Mouse (Mus musculus): Measurements from ENCODE around the gene Tldc1.
A peak's percentile ranks its signal among the peaks of the same experiment; 100 is the strongest.

Gene Tldc1

DNA sequence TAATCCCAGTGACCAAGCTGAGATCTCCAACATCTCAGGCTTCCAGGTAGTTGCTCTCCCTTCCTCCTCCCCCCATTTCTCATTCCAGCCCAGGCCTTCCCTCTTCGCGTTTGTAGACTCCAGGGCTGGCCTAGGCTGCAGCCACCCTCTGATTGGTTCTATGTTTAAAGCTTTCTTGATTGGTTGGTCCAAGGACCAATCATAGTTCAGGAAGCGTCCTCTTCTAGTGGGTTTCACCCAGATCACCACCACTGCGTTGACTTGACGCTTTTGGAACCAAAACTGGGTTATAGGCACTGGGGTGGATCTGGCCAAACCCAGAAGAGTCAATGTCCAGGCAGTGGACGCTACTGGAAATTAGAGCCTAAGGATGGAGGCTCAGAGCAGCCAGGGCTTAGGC is 55.9 kb downstream of the Tldc1 start:
- no peak for DNase-seq (ENCODE audit: low spot score in 2 of 2)

DNA sequence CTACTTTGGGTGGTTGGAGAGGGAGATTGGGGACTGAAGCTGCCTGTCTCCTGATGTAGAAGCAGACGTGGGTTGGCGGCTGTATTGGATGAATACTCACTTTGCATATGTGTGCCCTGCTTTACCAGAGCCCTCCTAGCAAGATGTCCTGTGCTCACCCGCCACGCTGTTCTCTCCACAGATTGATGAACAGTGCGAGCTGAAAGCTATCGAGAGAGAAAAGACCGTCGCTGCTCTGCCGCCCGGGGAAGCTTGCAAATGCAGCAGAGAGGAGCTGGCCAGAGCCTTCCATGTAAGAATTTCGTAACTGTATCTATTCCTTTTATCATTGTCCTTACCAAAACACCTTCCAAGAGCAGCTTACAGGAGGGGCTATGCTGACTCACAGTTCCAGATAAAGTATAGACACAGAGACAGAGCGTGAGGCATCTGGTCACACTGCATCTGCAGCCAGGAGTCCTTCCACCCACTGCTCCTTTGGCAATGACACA is 59.2 kb downstream of the Tldc1 start:
- DNase-seq (ENCODE audit: low spot score in 2 of 2): peak in 1 of 2 experiments; percentile 9

DNA sequence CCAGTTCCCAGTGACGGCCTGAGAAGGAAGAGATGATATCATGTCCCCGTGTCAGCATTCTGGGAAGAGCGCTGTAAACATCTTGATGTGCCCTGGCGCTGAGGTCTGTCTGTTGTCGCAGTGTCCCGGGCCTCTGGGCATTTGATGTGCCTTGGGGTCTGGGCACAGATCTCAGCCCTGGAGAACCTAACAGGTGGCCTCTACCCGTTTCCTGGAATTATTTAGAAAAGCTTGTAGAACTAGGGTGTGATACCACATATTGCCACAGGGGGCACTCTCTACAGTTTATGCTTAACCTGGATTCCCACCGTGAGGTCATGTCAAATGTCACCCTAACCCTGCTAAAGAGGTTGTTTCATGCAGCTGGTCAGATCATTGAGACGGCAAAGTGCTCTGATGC is 60.5 kb downstream of the Tldc1 start:
- no peak for DNase-seq (ENCODE audit: low spot score in 2 of 2)

DNA sequence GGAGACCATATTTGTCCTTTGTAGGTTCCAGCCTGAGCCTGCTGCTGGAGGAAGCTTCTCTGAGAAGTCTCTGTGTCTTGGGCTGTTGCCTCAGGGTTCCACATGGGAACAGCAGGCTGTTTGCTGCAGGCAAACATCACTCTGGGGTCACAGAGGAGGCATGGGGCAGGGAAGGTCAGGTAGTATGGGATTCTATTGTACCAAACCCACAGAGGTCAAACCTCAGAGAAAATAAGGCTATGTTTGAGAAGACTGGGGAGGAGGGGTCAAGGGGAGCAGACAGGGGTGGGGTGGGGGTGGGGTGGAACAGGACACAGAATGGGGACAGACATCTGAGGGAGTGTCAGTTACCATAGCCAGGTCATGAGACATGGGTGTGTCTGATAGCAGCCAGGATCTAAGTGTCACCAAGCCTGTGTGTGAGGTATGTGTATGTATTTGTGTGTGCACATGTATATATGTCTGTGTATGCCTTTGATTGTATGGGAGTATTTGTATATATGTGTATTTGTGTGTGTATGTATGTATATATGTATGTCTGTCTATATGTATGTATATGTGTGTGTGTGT is 61.4 kb downstream of the Tldc1 start:
- no peak for DNase-seq (ENCODE audit: low spot score in 2 of 2)

DNA sequence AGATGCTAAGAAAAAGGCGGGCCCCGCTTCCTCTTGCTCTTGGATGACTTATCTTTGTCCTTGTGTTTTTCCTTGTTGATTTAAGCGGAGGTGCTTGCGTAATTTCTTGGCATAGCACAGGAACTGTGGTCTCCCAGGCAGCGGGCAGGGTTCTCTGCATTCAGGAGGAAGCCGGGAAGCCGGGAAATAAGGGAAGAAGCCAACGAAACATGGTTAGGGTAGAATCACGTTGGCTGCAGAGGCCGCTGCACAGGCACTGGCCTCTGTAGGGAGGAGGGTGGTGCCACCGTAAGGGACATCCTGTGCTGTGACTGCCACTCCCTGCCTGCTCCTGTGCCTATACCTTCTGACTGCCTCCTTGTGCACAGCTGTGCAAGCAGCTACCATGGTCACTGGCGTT is 63.0 kb downstream of the Tldc1 start:
- DNase-seq (ENCODE audit: low spot score in 2 of 2): no peak

DNA sequence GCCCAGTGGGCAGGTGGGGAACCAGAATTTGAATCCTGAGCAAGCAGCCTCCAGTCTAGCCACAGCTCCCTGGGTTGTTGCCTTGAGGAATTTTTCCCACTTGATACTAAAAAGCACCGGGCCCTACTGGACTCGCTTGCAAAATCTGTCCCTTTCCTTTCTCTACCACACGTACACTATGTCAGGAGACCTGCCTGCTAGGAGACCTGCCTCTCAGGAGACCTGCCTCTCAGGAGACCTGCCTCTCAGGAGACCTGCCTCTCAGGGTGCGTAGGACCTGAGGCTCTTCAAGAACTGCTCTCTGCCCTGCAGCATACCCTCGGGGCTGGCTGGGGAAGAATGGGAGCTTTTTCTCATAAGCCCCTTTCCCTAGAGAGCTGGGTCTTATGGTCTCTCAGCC is 64.8 kb downstream of the Tldc1 start:
- no peak for DNase-seq (ENCODE audit: low spot score in 2 of 2)

DNA sequence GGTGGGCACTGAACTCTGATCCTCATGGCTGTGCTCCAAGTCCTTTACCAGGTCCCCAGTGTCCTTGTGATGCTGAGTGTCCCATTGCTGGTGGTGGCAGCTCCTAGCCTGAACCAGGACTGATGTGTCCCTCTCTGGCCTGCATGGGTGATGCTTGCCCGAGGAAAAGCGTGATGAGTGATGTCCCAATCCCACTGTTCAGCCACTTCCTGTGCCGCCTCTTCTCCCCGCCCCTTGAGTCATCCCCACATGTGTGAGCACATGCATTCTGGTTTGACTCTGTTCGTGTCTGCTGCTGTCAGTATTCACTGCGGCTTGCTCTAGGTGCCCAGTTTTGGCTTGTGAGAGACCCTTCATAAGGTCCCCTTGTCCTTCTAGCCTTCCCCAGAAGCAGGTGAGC is 66.0 kb downstream of the Tldc1 start:
- no peak for DNase-seq (ENCODE audit: low spot score in 2 of 2)
